Mouse (Mus musculus) brown adipose tissue, adult 24 weeks (tissue): ENCODE measurements around the gene Krtap4-8. TPM values are rescaled to one million over a fixed set of nuclear protein-coding genes. Genes with fewer than 3 reads are reported as not detected.
"Not testable (repeated sequence)": the region's sequence is repeated elsewhere in the genome, so short reads cannot be mapped to it uniquely, and the experiment has no call there.

Experiments used
- H3K27ac ChIP-seq: fragments of 200-500 bp; replicated peaks from 2 replicates; pipeline ENCODE4 v1.5.1; 2012; ENCODE audit warnings: low read depth, mild to moderate bottlenecking, low read length
- H3K4me1 ChIP-seq: fragments of 200-500 bp; 2 replicates; pipeline ENCODE4 v1.6.1; 2012; ENCODE audit warnings: low read length, mixed read lengths; ENCODE audit not compliant: control insufficient read depth, insufficient read depth, insufficient read length
- H3K4me3 ChIP-seq: fragments of 200-500 bp; 2 replicates; pipeline ENCODE4 v1.5.1; 2012; ENCODE audit warnings: low read depth, mild to moderate bottlenecking, low read length, moderate library complexity; ENCODE audit not compliant: insufficient read depth
- polyA plus RNA-seq: library from polyadenylated mRNA; stranded (reverse); fragments of >200 nt; gene quantifications from 2 replicates; pipeline ENCODE4 v1.2.4, GENCODE M21; 2012; ENCODE audit not compliant: missing spikeins, insufficient read depth, insufficient read length

Krtap4-8 gene
- polyA plus RNA-seq: not detected in 2 replicates

- Histone ChIP-seq H3K4me1 (no peaks in the 10 kb centered on the region), H3K27ac (no peak within 1 kb of the TSS), H3K4me3 (no peak within 1 kb of the TSS)
Observed at GRCm38 (mm10) chr11:99780604-99781003, at the start of gene Krtap4-8. Gene Krtap4-8 (minus strand): TSS chr11:99780704.

DNA sequence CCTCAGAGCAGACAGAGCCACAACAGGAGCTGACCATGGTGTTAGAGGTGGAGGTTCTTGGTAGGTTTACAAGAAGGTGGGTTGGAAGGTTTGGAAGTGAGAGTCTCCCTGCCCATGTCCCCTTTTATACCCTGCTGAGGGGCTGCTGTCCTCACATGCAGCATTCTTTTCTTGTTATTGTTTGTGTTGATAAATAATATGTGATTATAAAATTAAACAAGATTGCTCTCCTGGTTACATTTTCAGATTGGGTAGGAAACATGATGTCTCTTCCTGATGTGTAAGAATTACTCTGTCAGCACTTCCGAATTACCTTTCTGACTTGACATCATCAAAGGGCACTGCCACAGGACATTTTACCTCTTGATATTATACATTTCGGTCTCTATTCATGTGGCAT lies 35.1 kb upstream of the Krtap4-8 start, which contains the start of gene Gm11564:
Gm11564 (minus strand) TSS at position 101 of the 400 bp plus-strand sequence.
- not testable (repeated sequence) for H3K4me3 ChIP-seq, H3K4me1 ChIP-seq, H3K27ac ChIP-seq

- H3K4me3 ChIP-seq, H3K27ac ChIP-seq, H3K4me1 ChIP-seq: not testable (repeated sequence)
Observed at GRCm38 (mm10) chr11:99809792-99810191, 29.3 kb upstream of the Krtap4-8 start, which contains the start of gene Krtap4-13. Gene Krtap4-13 (minus strand): TSS chr11:99809892.

- not testable (repeated sequence) for H3K27ac ChIP-seq, H3K4me3 ChIP-seq
Observed at GRCm38 (mm10) chr11:99804346-99804745, 23.8 kb upstream of the Krtap4-8 start, which contains the start of gene Gm11554. Gene Gm11554 (minus strand): TSS chr11:99804446.

GRCm38 (mm10) chr11:99798832-99799231 lies 18.3 kb upstream of the Krtap4-8 start, which contains the start of gene Gm11569:
Gene Gm11569 (minus strand): TSS chr11:99798932.
- H3K4me3 ChIP-seq, H3K27ac ChIP-seq, H3K4me1 ChIP-seq: not testable (repeated sequence)

More at GRCm38 (mm10) chr11:99804346-99804745, 23.8 kb upstream of the Krtap4-8 start, which contains the start of gene Gm11554:
- not testable (repeated sequence) for H3K4me1 ChIP-seq

GRCm38 (mm10) chr11:99793367-99793766 lies 12.9 kb upstream of the Krtap4-8 start, which contains the start of gene Gm11596:
Gene Gm11596 (minus strand): TSS chr11:99793467.
- Histone ChIP-seq H3K27ac (no peak within 1 kb of the TSS), H3K4me1 (no peaks in the 10 kb centered on the region)

GRCm38 (mm10) chr11:99784900-99785299 lies 4.4 kb upstream of the Krtap4-8 start, which contains the start of gene Krtap4-9:
Gene Krtap4-9 (plus strand): TSS chr11:99785200.
- not testable (repeated sequence) for H3K4me1 ChIP-seq, H3K4me3 ChIP-seq, H3K27ac ChIP-seq

More at GRCm38 (mm10) chr11:99793367-99793766, 12.9 kb upstream of the Krtap4-8 start, which contains the start of gene Gm11596:
- H3K4me3 ChIP-seq: no peak within 1 kb of the TSS

DNA sequence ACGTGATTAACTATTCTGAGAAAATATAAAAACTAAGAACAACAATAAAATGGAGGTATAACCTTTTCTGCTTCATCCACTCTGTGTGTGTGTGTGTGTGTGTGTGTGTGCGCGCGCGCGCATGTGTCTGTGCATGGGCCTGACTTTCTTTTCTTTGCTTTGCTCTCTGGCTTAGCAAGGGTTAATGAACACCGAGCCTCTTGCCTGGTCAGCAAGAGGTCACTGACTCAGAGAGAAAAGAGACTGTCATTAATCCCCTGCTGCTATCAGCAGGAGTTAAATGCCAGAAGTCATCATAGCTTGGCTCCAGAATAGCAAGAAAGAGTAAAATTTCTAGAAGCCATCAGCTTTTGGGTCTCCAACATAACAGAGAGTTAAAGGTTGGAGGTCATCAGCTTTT lies 2.1 kb downstream of the Krtap4-8 start:
- no peaks in the 10 kb centered on the region for H3K4me1 ChIP-seq

DNA sequence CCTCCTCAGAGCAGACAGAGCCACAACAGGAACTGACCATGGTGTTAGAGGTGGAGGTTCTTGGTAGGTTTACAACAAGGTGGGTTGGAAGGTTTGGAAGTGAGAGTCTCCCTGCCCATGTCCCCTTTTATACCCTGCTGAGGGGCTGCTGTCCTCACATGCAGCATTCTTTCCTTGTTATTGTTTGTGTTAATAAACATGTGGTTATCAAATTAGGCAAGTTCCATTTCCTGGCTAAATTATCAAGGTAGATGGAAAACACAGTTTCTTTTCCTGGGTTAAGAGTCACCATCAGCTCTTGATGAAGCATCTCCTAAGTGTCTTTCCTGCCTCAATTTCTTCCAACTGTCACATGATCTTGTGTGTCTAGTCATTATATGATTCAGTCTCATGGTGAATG lies 7.7 kb downstream of the Krtap4-8 start, which contains the start of gene Gm11595:
Gm11595 (minus strand) TSS at position 101 of the 400 bp plus-strand sequence.
- H3K4me1 ChIP-seq, H3K27ac ChIP-seq, H3K4me3 ChIP-seq: not testable (repeated sequence)

More for the DNA sequence above, 2.1 kb downstream of the Krtap4-8 start:
- Histone ChIP-seq H3K4me3 (no peak overlapping the region), H3K27ac (no peak overlapping the region)

GRCm38 (mm10) chr11:99768410-99768809 lies 12.1 kb downstream of the Krtap4-8 start:
- Histone ChIP-seq H3K4me3 (no peak overlapping the region), H3K27ac (no peak overlapping the region), H3K4me1 (no peaks in the 10 kb centered on the region)

DNA sequence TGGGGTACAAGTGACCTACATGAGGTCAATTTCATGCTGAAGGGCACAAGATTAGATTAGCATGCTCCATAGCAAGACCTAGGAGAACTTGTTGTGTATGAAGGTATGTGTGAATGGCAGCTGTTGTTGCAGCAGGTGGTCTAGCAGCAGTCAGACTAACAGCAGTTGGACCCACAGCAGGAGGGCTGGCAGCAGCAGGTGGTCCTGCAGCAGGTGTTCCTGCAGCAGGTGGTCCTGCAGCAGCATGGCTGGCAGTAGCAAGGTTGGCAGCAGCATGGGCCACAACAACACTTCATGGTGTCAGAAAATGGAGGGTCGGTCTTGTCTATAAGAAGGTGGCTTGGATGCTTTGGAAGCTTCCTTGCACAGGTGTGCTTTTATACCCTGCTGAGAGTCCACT lies 21.6 kb downstream of the Krtap4-8 start:
- Histone ChIP-seq H3K4me3 (no peak overlapping the region), H3K27ac (no peak overlapping the region), H3K4me1 (no peaks in the 10 kb centered on the region)

DNA sequence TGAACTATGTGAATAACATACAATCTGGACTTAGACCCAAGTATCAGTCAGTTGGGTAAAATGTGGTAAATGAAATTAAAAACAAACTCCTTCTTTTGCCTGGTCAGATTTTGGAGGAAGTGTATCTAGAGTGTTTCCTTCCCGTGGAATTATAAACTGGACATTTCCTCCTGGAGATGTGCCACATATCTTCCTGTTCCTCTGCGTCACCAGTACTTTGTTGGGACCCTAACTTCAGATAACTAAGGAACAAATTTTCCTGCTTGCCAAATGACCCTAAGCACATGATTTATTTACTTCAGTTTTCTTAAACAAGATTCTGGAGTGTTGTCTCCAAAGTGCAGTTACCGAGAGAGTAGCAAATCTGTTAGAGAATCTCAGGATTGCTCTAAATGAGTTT lies 36.5 kb downstream of the Krtap4-8 start:
- no peaks in the 10 kb centered on the region for H3K4me1 ChIP-seq

DNA sequence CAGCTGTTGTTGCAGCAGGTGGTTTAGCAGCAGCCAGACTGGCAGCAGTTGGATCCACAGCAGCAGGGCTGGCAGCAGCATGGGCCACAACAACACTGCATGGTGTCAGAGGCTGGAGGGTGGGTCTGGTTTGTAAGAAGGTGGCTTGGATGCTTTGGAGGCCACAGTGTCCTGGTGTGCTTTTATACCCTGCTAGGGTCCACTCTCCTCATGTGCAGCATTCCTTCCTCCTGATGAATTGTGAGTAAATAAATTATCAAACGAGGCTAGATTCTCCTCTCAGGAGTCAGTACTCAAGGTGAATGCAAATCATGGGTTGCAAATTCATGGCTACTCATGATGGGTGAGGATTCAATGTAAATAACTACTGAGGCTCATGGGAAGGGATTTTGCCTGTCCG lies 46.3 kb downstream of the Krtap4-8 start, which contains the start of gene Gm14180:
Gm14180 (minus strand) TSS at position 101 of the 400 bp plus-strand sequence.
- no peak within 1 kb of the TSS for H3K4me3 ChIP-seq
- H3K27ac ChIP-seq: no peak within 1 kb of the TSS
- no peaks in the 10 kb centered on the region for H3K4me1 ChIP-seq

More for the DNA sequence above, 36.5 kb downstream of the Krtap4-8 start:
- Histone ChIP-seq H3K27ac (no peak overlapping the region), H3K4me3 (no peak overlapping the region)
